13 mouse cellular contexts compared by ENCODE assay signal in genomic region chr2:181671984-181672383, GRCm38 (mm10). TPM values are rescaled to one million over a fixed set of nuclear protein-coding genes. Genes with fewer than 3 reads are reported as not detected.
A peak's percentile ranks its signal among the peaks of the same experiment; 100 is the strongest.
DNase-seq lines count a peak whose midpoint lies in the region; ATAC-seq lines count a peak whose summit lies in the region.
"Had no signal": no experiment of that assay in that cellular context is flagged by ENCODE, and none has a peak within 500 bp of the region (broad histone marks: within the 10 kb centered on the region; RNA-seq: fewer than 3 reads in every experiment).

No protein-coding gene starts in this region.

- no peaks in the 10 kb centered on the region for H3K36me3 ChIP-seq in heart, embryonic 11.5 days (ENCODE audit: control insufficient read depth, insufficient read depth, low read length)
- no peaks in the 10 kb centered on the region for H3K36me3 ChIP-seq in kidney, embryonic 16.5 days (ENCODE audit: insufficient read depth, low read length)
- H3K36me3 ChIP-seq in embryonic facial prominence, embryonic 10.5 days (replicated peaks), result no peaks in the 10 kb centered on the region
- H3K36me3 ChIP-seq in limb, embryonic 11.5 days (ENCODE audit: control insufficient read depth, insufficient read depth, low read length), result no peaks in the 10 kb centered on the region

- peaks cover 64% of the 10 kb centered on the region for H3K27me3 ChIP-seq in heart, embryonic 11.5 days (ENCODE audit: control insufficient read depth, insufficient read depth, low read length)
- peaks cover 53% of the 10 kb centered on the region for H3K27me3 ChIP-seq in kidney, embryonic 16.5 days (ENCODE audit: insufficient read depth, low read length)
- H3K27me3 ChIP-seq in embryonic facial prominence, embryonic 10.5 days (replicated peaks; ENCODE audit: low read depth, poor library complexity, severe bottlenecking), result peaks cover 83% of the 10 kb centered on the region
- H3K27me3 ChIP-seq in limb, embryonic 11.5 days (ENCODE audit: control insufficient read depth, insufficient read depth, low read length), result peaks cover 49% of the 10 kb centered on the region

- DNase-seq in heart, adult 18-20 months, result no peak
- DNase-seq in kidney, postnatal 36 days, result no peak
- DNase-seq in embryonic facial prominence, embryonic 10.5 days (ENCODE audit: low spot score), result no peak
- DNase-seq in limb, embryonic 11.5 days (ENCODE audit: low spot score), result no peak
- DNase-seq in retina, postnatal 1 day, result no peak
- no peak for DNase-seq in layer of hippocampus, postnatal 25 days (ENCODE audit: extremely low spot score in 1 of 2, low spot score in 1 of 2)
- DNase-seq: cerebellum, adult 18-20 months had no signal

- no peaks in the 10 kb centered on the region for H3K9me3 ChIP-seq in heart, embryonic 11.5 days (replicated peaks; ENCODE audit: control insufficient read depth, low read length)
- no peaks in the 10 kb centered on the region; the same call in 1 of the 2 replicates for H3K9me3 ChIP-seq in kidney, embryonic 16.5 days (ENCODE audit: low read length)
- H3K9me3 ChIP-seq in embryonic facial prominence, embryonic 10.5 days, result no peaks in the 10 kb centered on the region
- H3K9me3 ChIP-seq in limb, embryonic 11.5 days (ENCODE audit: control insufficient read depth, low read length), result no peaks in the 10 kb centered on the region

- peak overlapping the region; percentile 83 for H3K4me2 ChIP-seq in heart, embryonic 11.5 days
- H3K4me2 ChIP-seq in kidney, embryonic 16.5 days (replicated peaks; ENCODE audit: low read depth, low read length), result peak overlapping the region; percentile 72
- H3K4me2 ChIP-seq in limb, embryonic 11.5 days (ENCODE audit: low read depth, severe bottlenecking), result no peak overlapping the region; the same call in 1 of the 2 replicates

- peak overlapping the region; percentile 56; the same call in 1 of the 2 replicates for H3K4me3 ChIP-seq in heart, embryonic 11.5 days (ENCODE audit: low read depth, low read length)
- H3K4me3 ChIP-seq in kidney, embryonic 16.5 days (ENCODE audit: low read length), result peak overlapping the region; percentile 55; the same call in 1 of the 2 replicates
- H3K4me3 ChIP-seq in embryonic facial prominence, embryonic 10.5 days, result peak overlapping the region; percentile 60
- H3K4me3 ChIP-seq in limb, embryonic 11.5 days (ENCODE audit: low read depth, low read length), result peak overlapping the region; percentile 37
- H3K4me3 ChIP-seq: erythroblast, embryonic 14.5 days had no signal

- no peak overlapping the region for H3K9ac ChIP-seq in heart, embryonic 11.5 days (ENCODE audit: low read depth, low read length)
- no peak overlapping the region for H3K9ac ChIP-seq in kidney, embryonic 16.5 days (replicated peaks; ENCODE audit: low read length)
- H3K9ac ChIP-seq in limb, embryonic 11.5 days (ENCODE audit: low read length), result no peak overlapping the region; the same call in 1 of the 2 replicates

- H3K27ac ChIP-seq in heart, embryonic 11.5 days (ENCODE audit: low read depth, low read length), result no peak overlapping the region
- no peak overlapping the region for H3K27ac ChIP-seq in kidney, embryonic 16.5 days (ENCODE audit: low read length)
- H3K27ac ChIP-seq in embryonic facial prominence, embryonic 10.5 days (replicated peaks), result no peak overlapping the region
- no peak overlapping the region for H3K27ac ChIP-seq in limb, embryonic 11.5 days (replicated peaks; ENCODE audit: low read depth, low read length)

- ATAC-seq in heart, embryonic 11.5 days (replicated peaks; ENCODE audit: insufficient number of reproducible peaks, low FRiP score, low TSS enrichment), result no peak
- ATAC-seq in kidney, embryonic 16.5 days (ENCODE audit: low FRiP score, low TSS enrichment), result no peak
- no peak for ATAC-seq in limb, embryonic 11.5 days (ENCODE audit: insufficient number of reproducible peaks, low FRiP score, low TSS enrichment, low read depth)

- peaks cover 14% of the 10 kb centered on the region for H3K4me1 ChIP-seq in heart, embryonic 11.5 days (ENCODE audit: control insufficient read depth, insufficient read depth, low read length)
- peaks cover 28% of the 10 kb centered on the region for H3K4me1 ChIP-seq in kidney, embryonic 16.5 days (ENCODE audit: insufficient read depth, low read length)
- peaks cover 54% of the 10 kb centered on the region for H3K4me1 ChIP-seq in embryonic facial prominence, embryonic 10.5 days
- H3K4me1 ChIP-seq in limb, embryonic 11.5 days (ENCODE audit: control insufficient read depth, insufficient read depth, low read length), result peaks cover 24% of the 10 kb centered on the region

- 22% methylated on average over 7 of the region's 7 CpGs for WGBS in heart, embryonic 11.5 days (ENCODE audit: insufficient replicate concordance)
- 22% methylated on average over 7 of the region's 7 CpGs for WGBS in kidney, embryonic 16.5 days
- 23% methylated on average over 7 of the region's 7 CpGs for WGBS in embryonic facial prominence, embryonic 10.5 days
- 25% methylated on average over 7 of the region's 7 CpGs for WGBS in limb, embryonic 11.5 days

RNA-seq across cellular contexts. Expression of gene Sox18, which starts 0.5 kb away (rescaled TPM):
- 18.6 and 22.2 TPM in 2 replicates for polyA plus RNA-seq in heart, embryonic 11.5 days (2014; fragmentation: Nextera tagmentation; extraction: Ambion mirVana)
- 10 to 100 TPM; 38.7 to 49.6 TPM for total RNA-seq in heart, adult 18-20 months (2021)
- 61.6 and 65.2 TPM in 2 replicates for polyA plus RNA-seq in kidney, embryonic 16.5 days (2015; fragmentation: Nextera tagmentation; extraction: Ambion mirVana)
- 21.8 and 25.2 TPM in 2 replicates for polyA plus RNA-seq in embryonic facial prominence, embryonic 10.5 days (2016; fragmentation: Nextera tagmentation; extraction: Ambion mirVana)
- polyA plus RNA-seq in limb, embryonic 11.5 days (2014; fragmentation: Nextera tagmentation; extraction: Ambion mirVana), result 21.4 and 22.0 TPM in 2 replicates
- 10 to 100 TPM; 10.6 to 14.8 TPM for total RNA-seq in layer of hippocampus, postnatal 25 days (2021)

RNA-seq across cellular contexts. Expression of gene Tcea2, which starts 8.1 kb away (rescaled TPM):
- polyA plus RNA-seq in heart, embryonic 11.5 days (2014; fragmentation: Nextera tagmentation; extraction: Ambion mirVana), result 13.5 and 14.1 TPM in 2 replicates
- total RNA-seq in heart, adult 18-20 months (2021), result 1 to 10 TPM; 5.1 to 5.8 TPM
- 29.3 and 29.9 TPM in 2 replicates for polyA plus RNA-seq in kidney, embryonic 16.5 days (2015; fragmentation: Nextera tagmentation; extraction: Ambion mirVana)
- 18.3 and 18.8 TPM in 2 replicates for polyA plus RNA-seq in embryonic facial prominence, embryonic 10.5 days (2016; fragmentation: Nextera tagmentation; extraction: Ambion mirVana)
- polyA plus RNA-seq in limb, embryonic 11.5 days (2014; fragmentation: Nextera tagmentation; extraction: Ambion mirVana), result 23.2 and 25.2 TPM in 2 replicates
- 10 to 100 TPM; 53.7 to 65.7 TPM for total RNA-seq in layer of hippocampus, postnatal 25 days (2021)
- polyA plus RNA-seq: erythroblast, embryonic 14.5 days had no signal

RNA-seq across cellular contexts. Expression of gene Gm29797, which starts 15.2 kb away (rescaled TPM):
- polyA plus RNA-seq in heart, embryonic 11.5 days (2014; fragmentation: Nextera tagmentation; extraction: Ambion mirVana), result not detected in 2 replicates
- total RNA-seq in heart, adult 18-20 months (2021), result not detected
- polyA plus RNA-seq in kidney, embryonic 16.5 days (2015; fragmentation: Nextera tagmentation; extraction: Ambion mirVana), result 0.21 and 0.49 TPM in 2 replicates
- 0.28 TPM in 1 of 2 replicates, not detected in the other for polyA plus RNA-seq in embryonic facial prominence, embryonic 10.5 days (2016; fragmentation: Nextera tagmentation; extraction: Ambion mirVana)
- 0.68 and 0.88 TPM in 2 replicates for polyA plus RNA-seq in limb, embryonic 11.5 days (2014; fragmentation: Nextera tagmentation; extraction: Ambion mirVana)
- total RNA-seq in layer of hippocampus, postnatal 25 days (2021), result 1 to 10 TPM in 1 of 2 experiments, under 1 TPM in 1; 0.49 to 1.0 TPM
- polyA plus RNA-seq: erythroblast, embryonic 14.5 days had no signal

RNA-seq across cellular contexts. Expression of gene Rgs19, which starts 21.8 kb away (rescaled TPM):
- 57.7 and 61.3 TPM in 2 replicates for polyA plus RNA-seq in heart, embryonic 11.5 days (2014; fragmentation: Nextera tagmentation; extraction: Ambion mirVana)
- total RNA-seq in heart, adult 18-20 months (2021), result 1 to 10 TPM; 7.4 to 7.7 TPM
- 67.7 and 72.1 TPM in 2 replicates for polyA plus RNA-seq in kidney, embryonic 16.5 days (2015; fragmentation: Nextera tagmentation; extraction: Ambion mirVana)
- polyA plus RNA-seq in embryonic facial prominence, embryonic 10.5 days (2016; fragmentation: Nextera tagmentation; extraction: Ambion mirVana), result 85.2 and 89.9 TPM in 2 replicates
- polyA plus RNA-seq in limb, embryonic 11.5 days (2014; fragmentation: Nextera tagmentation; extraction: Ambion mirVana), result 92.5 and 97.1 TPM in 2 replicates
- total RNA-seq in layer of hippocampus, postnatal 25 days (2021), result 10 to 100 TPM; 32.2 to 39.5 TPM

RNA-seq across cellular contexts. Expression of gene Lkaaear1, which starts 26.3 kb away (rescaled TPM):
- polyA plus RNA-seq in heart, embryonic 11.5 days (2014; fragmentation: Nextera tagmentation; extraction: Ambion mirVana), result not detected in 2 replicates
- not detected for total RNA-seq in heart, adult 18-20 months (2021)
- polyA plus RNA-seq in kidney, embryonic 16.5 days (2015; fragmentation: Nextera tagmentation; extraction: Ambion mirVana), result not detected in 2 replicates
- not detected in 2 replicates for polyA plus RNA-seq in embryonic facial prominence, embryonic 10.5 days (2016; fragmentation: Nextera tagmentation; extraction: Ambion mirVana)
- polyA plus RNA-seq in limb, embryonic 11.5 days (2014; fragmentation: Nextera tagmentation; extraction: Ambion mirVana), result not detected in 2 replicates
- total RNA-seq in layer of hippocampus, postnatal 25 days (2021), result not detected
- total RNA-seq: adrenal gland, adult 8-10 months; left cerebral cortex, adult 8-10 months had no signal
- polyA plus RNA-seq: C2C12; erythroblast, embryonic 14.5 days had no signal
